Mouse (Mus musculus): ENCODE data around the gene Rnf224. TPM values are rescaled to one million over a fixed set of nuclear protein-coding genes. Genes with fewer than 3 reads are reported as not detected.

Rnf224 gene
- 0.76 TPM in 1 of 2 replicates, not detected in the other for polyA plus RNA-seq (2012; rRNA removed)

DNA sequence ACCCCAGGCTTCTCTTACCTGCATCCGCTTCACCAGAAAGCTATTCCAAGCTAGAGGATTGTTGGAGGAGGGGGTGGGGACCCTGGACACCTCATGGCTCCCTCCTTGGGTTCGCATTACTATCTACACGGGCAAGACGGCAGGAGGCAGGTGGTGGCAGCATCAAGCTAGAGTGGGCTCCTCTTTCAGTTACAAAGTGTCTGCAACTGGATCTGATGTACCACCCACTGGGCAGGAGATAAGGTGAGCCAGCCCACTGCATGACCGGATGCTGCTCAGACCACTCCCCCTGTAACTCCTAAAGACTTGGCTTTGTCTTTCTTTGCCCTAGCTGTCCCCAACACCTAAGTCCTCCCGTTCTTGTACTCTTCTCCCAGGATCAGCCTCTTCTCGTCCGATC is at the start of gene Rnf224:
Gene Rnf224, minus strand, starts transcription at position 174 of the 400 bp plus-strand sequence.
- TF ChIP-seq POLR2A (IDR thresholded peaks at IDR 0.05; ENCODE audit: borderline replicate concordance, extremely low read depth, low read depth, low read length) (no peak), CTCF (IDR thresholded peaks at IDR 0.05; ENCODE audit: insufficient read depth, low read length) (no peak)
- 30% methylated on average over 8 of the region's 8 CpGs for WGBS
- Histone ChIP-seq H3K4me1 (ENCODE audit: control insufficient read depth, insufficient read depth, low read length) (peaks cover 5% of the 10 kb centered on the region), H3K4me3 (replicated peaks; ENCODE audit: extremely low read depth, low read depth, low read length) (no peak within 1 kb of the TSS)
- DNase-seq, result no peak

DNA sequence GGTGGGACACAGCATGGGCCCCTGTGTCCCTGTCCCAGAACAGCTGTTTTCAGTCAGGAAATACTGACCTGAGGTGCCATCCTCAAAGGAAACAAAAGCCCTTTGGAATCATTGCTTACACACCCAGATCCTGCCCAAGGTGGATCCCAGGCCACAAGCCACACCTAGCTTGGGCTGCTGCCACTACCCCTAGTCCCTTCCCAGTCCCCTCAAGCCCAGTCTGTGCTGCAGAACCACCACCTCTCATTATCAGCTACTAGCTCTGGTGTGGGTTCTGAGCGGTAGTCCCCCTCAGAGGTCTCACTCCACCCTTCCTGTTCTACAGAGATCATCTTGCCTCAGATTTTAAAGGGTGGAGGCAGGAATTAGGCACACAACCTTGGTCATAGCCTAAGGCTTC is 49.7 kb upstream of the Rnf224 start:
- 36% methylated on average over 1 of the region's 1 CpGs for WGBS
- H3K4me1 ChIP-seq (ENCODE audit: control insufficient read depth, insufficient read depth, low read length), result peaks cover 23% of the 10 kb centered on the region
- no peak overlapping the region for H3K4me3 ChIP-seq (replicated peaks; ENCODE audit: extremely low read depth, low read depth, low read length)
- DNase-seq, result no peak
- no peak for TF ChIP-seq POLR2A (IDR thresholded peaks at IDR 0.05; ENCODE audit: borderline replicate concordance, extremely low read depth, low read depth, low read length)
- no peak for TF ChIP-seq CTCF (IDR thresholded peaks at IDR 0.05; ENCODE audit: insufficient read depth, low read length)

DNA sequence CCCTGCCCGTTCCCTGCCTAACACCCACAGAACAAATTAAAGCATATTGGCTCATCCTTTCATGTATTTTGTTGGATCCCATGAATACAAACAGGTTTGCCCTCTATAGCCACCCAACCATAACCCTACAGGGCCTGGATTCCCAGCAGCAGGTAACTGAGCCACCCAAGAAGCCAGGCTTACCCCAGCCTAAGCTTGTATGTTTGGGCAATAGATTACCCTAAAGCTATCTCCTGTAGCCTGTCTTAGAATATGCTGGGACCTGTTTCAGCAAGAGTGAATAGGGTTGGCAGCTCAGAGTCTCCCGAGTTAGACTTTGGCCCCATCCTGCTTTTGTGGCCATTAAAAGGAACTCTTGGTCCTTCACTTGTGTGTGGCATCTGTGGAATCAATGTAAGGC is 49.0 kb upstream of the Rnf224 start:
- DNase-seq, result no peak
- H3K4me3 ChIP-seq (replicated peaks; ENCODE audit: extremely low read depth, low read depth, low read length), result no peak overlapping the region
- peaks cover 20% of the 10 kb centered on the region for H3K4me1 ChIP-seq (ENCODE audit: control insufficient read depth, insufficient read depth, low read length)
- 69% methylated on average over 2 of the region's 2 CpGs for WGBS
- TF ChIP-seq POLR2A (IDR thresholded peaks at IDR 0.05; ENCODE audit: borderline replicate concordance, extremely low read depth, low read depth, low read length) (no peak), CTCF (IDR thresholded peaks at IDR 0.05; ENCODE audit: insufficient read depth, low read length) (no peak)

DNA sequence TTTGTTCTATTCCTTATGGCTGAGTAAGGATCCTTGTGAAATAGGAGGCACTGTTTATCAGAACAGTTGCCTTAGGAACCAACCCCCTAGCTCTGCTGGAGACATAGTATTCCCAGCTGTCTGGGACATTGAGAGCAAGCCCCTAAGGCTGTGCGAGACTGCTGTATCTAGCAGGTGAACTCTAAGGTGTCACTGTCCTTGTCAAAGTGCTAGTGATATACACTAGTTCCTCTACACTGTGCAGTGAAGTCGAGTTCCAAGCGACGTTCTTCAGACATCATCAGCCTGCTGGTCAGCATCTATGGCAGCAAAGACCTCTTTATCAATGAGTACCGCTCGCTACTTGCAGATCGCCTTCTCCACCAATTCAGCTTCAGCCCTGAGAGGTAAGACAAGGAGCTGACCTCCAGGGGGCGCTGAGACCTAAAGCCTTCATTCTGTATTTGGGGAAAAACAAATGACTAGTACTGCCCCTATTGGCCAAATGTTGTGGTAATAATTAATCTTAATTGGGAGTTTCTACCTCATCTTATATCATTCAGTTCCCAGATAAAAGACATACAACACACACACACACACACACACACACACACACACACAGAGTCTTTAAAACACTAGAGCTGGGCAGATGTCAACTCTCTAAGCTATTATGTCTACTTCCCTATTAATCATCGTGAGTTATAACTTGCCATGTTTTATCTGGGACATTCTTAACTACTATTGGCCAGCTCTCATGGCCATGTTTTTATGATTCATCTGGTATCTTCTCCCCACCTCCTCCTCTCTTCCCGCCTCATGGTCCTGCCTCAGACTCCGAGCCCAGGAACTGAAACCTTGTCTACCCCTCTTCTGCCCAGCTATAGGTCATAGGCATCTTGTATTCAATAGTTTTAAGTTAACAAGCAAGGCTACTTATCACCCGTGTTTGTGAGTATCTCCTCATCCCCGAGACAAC is 42.6 kb upstream of the Rnf224 start:
- peak; percentile 77 for DNase-seq
- WGBS, result 64% methylated on average over 13 of the region's 13 CpGs
- TF ChIP-seq POLR2A (IDR thresholded peaks at IDR 0.05; ENCODE audit: borderline replicate concordance, extremely low read depth, low read depth, low read length) (no peak), CTCF (IDR thresholded peaks at IDR 0.05; ENCODE audit: insufficient read depth, low read length) (peak; percentile 75)
- no peaks in the 10 kb centered on the region for H3K4me1 ChIP-seq (ENCODE audit: control insufficient read depth, insufficient read depth, low read length)
- H3K4me3 ChIP-seq (replicated peaks; ENCODE audit: extremely low read depth, low read depth, low read length), result no peak overlapping the region

DNA sequence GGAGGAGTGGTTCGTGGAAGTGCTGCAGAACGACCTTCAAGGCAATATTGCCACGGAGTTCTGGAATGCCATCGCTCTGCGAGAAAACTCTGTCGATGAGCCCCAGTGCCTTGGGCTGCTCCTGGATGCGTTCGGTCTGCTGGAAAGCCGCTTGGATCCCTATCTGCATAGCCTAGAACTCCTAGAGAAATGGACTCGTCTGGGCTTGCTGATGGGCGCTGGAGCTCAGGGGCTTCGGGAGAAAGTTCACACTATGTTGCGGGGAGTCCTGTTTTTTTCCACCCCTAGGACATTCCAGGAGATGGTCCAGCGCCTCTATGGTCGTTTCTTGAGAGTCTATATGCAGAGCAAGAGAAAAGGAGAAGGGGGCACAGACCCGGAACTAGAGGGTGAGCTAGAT is 36.4 kb upstream of the Rnf224 start:
- Histone ChIP-seq H3K4me1 (ENCODE audit: control insufficient read depth, insufficient read depth, low read length) (peaks cover 12% of the 10 kb centered on the region), H3K4me3 (replicated peaks; ENCODE audit: extremely low read depth, low read depth, low read length) (peak overlapping the region; percentile 72)
- WGBS, result 29% methylated on average over 16 of the region's 16 CpGs
- no peak for DNase-seq
- TF ChIP-seq CTCF (IDR thresholded peaks at IDR 0.05; ENCODE audit: insufficient read depth, low read length) (no peak), POLR2A (IDR thresholded peaks at IDR 0.05; ENCODE audit: borderline replicate concordance, extremely low read depth, low read depth, low read length) (no peak)

DNA sequence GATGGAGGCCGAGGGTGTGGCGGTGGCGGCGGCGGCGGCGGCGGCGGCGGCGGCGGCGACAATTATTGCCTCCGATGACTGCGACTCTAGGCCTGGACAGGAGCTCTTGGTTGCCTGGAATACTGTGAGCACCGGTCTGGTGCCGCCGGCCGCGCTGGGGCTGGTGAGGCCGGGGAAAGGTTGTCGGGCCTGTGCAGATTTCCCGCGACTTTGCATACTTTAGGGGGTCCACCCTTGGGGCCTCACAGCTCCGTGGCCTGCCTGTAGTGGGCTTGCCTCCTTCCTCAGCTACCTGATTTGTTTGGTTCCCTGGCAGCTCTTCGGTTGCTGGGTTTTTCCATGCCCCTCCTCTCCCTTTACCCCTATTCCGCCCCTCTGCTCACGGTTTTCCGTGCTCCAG is 35.9 kb upstream of the Rnf224 start:
- peaks cover 12% of the 10 kb centered on the region for H3K4me1 ChIP-seq (ENCODE audit: control insufficient read depth, insufficient read depth, low read length)
- under 1% methylated on average over 29 of the region's 29 CpGs for WGBS
- no peak for TF ChIP-seq POLR2A (IDR thresholded peaks at IDR 0.05; ENCODE audit: borderline replicate concordance, extremely low read depth, low read depth, low read length)
- TF ChIP-seq CTCF (IDR thresholded peaks at IDR 0.05; ENCODE audit: insufficient read depth, low read length), result no peak

DNA sequence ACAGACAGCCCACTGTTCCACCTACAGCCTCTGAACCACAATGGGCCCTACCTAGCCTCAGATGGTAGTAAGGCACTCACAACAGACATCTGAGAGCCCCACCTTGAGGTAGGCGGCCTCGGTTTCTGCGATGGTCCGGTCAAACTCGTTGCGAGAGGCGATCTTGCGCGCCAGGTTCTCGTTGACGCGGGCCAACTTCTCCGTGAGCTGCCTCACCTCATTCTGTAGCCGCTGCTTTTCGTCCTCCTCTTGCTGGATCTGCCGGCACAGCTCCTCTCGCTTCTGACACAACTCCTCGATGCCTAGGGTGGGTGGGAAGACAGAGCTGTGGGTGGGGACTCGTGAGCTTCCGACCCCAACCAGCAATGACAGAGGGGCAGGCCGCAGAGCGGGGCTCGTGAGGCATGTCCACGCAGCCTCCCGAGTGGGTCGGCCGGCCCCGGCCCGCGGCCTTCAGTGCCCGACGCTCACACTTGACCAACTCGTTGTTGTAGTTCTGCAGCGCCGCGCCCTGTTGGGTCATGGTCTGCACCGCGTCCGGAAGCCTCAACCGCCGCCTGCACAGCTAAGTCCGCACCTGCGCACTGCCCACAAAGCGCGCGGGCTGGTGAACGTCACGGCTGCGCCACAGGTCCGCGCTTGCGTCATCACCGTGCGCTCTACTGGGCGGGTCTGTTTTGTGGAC is 35.4 kb upstream of the Rnf224 start, which contains the start of the genes Ssna1 and Anapc2:
Gene Ssna1, minus strand, starts transcription at position 612 of the 685 bp plus-strand sequence.
Gene Anapc2, plus strand, starts transcription at position 652 of the 685 bp plus-strand sequence.
- TF ChIP-seq POLR2A (IDR thresholded peaks at IDR 0.05; ENCODE audit: borderline replicate concordance, extremely low read depth, low read depth, low read length), result peak; percentile 89; the same call in 1 of the 2 replicates
- no peak for TF ChIP-seq CTCF (IDR thresholded peaks at IDR 0.05; ENCODE audit: insufficient read depth, low read length)
- peak within 1 kb of the TSS; percentile 72 for H3K4me3 ChIP-seq (replicated peaks; ENCODE audit: extremely low read depth, low read depth, low read length)
- peaks cover 12% of the 10 kb centered on the region for H3K4me1 ChIP-seq (ENCODE audit: control insufficient read depth, insufficient read depth, low read length)
- WGBS, result under 1% methylated on average over 55 of the region's 55 CpGs
- DNase-seq, result peak; percentile 98

More for the DNA sequence above, 35.9 kb upstream of the Rnf224 start:
- no peak for DNase-seq
- peak overlapping the region; percentile 72 for H3K4me3 ChIP-seq (replicated peaks; ENCODE audit: extremely low read depth, low read depth, low read length)

DNA sequence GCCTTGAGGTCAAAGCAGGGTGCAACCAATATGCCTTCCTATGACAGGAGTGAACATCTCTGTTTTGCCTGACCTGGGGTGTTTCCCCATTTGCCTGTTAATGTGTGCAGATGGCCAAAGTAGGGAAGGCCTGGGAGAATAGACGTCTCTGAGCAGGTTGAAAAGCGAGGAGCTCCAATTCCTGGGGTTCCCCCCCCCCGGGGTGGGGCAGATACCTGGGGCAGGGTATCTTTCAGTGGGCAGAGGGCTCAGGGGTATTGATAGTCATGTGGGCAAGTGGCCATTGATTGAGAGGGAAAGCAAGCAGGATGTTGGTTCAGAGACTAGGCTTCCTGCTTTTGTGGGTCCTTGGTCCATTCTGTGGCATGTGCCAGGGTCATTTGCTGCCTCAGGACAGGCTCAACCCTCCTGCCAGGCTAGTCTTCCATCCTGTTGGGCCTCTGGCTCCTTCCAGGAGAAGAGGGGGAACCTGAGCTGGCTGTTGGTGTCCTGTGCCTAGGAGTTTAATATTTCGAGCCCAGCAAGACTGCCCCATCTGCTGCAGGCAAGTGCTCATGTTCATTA is 31.2 kb upstream of the Rnf224 start:
- H3K4me3 ChIP-seq (replicated peaks; ENCODE audit: extremely low read depth, low read depth, low read length), result no peak overlapping the region
- no peak for TF ChIP-seq CTCF (IDR thresholded peaks at IDR 0.05; ENCODE audit: insufficient read depth, low read length)
- no peak for TF ChIP-seq POLR2A (IDR thresholded peaks at IDR 0.05; ENCODE audit: borderline replicate concordance, extremely low read depth, low read depth, low read length)
- 78% methylated on average over 4 of the region's 4 CpGs for WGBS

DNA sequence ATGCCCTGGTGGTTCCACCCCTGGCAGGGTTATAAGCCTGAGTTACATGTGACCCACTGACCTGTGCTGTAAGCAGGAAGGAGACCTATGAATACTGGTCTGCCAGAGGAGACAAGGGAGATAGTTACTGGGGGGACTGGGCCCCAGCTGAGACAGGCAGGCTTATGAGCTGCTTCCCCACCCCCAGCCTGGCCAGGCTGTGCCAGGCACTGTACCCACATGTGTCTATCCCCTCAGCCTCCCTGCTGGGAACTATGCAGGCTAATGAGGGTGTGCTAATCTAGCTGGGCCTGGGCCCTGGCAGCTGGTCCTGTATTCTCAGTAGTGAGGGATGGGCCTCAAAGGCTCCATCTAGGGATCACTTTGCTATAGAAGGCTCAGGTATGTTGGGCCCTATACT is 30.7 kb upstream of the Rnf224 start:
- H3K4me3 ChIP-seq (replicated peaks; ENCODE audit: extremely low read depth, low read depth, low read length), result no peak overlapping the region
- DNase-seq, result no peak
- H3K4me1 ChIP-seq (ENCODE audit: control insufficient read depth, insufficient read depth, low read length), result peaks cover 15% of the 10 kb centered on the region
- TF ChIP-seq CTCF (IDR thresholded peaks at IDR 0.05; ENCODE audit: insufficient read depth, low read length), result no peak
- no peak for TF ChIP-seq POLR2A (IDR thresholded peaks at IDR 0.05; ENCODE audit: borderline replicate concordance, extremely low read depth, low read depth, low read length)

More for the DNA sequence above, 31.2 kb upstream of the Rnf224 start:
- no peak for DNase-seq
- peaks cover 16% of the 10 kb centered on the region for H3K4me1 ChIP-seq (ENCODE audit: control insufficient read depth, insufficient read depth, low read length)
